8 mouse cellular contexts compared by ENCODE assay signal in the genomic region with DNA sequence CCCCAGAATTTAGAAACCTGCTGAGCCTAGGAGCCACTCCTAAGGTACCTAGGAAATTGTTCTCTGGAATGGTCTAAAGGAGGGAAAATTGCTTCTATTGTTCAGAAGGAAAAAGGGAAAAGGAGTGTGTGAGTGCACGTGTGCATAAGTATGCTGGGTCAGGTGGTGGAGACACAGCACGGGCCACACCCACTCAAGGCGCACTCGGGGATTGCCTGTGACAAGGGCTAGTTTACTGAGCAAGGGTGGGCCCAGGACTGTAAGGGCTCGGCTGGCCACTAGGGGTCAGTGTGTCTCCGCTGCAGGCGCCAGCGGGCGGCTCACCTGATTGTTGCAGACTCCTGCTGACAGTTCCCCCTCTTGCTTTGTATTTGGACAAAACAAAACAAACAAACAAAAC. TPM values are rescaled to one million over a fixed set of nuclear protein-coding genes. Genes with fewer than 3 reads are reported as not detected.
DNase-seq lines count a peak whose midpoint lies in the region; ATAC-seq and TF ChIP-seq lines count a peak whose summit lies in the region.

No protein-coding gene starts in this region.

- H3K27me3 ChIP-seq in heart, embryonic 13.5 days (replicated peaks), result 0 out of 2 replicates have a peak, but pooled peaks cover 2% of the 10 kb centered on the region
- no peaks in the 10 kb centered on the region for H3K27me3 ChIP-seq in kidney, postnatal 0 days (ENCODE audit: insufficient read depth, low read length)
- H3K27me3 ChIP-seq in liver, adult 2 months (ENCODE audit: control insufficient read depth, insufficient read depth, low read length), result no peaks in the 10 kb centered on the region

- peak overlapping the region; percentile 71 for H3K9ac ChIP-seq in heart, embryonic 13.5 days
- no peak overlapping the region for H3K9ac ChIP-seq in kidney, postnatal 0 days (ENCODE audit: low read depth, low read length)
- no peak overlapping the region for H3K9ac ChIP-seq in liver, adult 2 months (ENCODE audit: low read depth, low read length)

- H3K4me2 ChIP-seq in heart, embryonic 13.5 days, result peak overlapping the region; percentile 72
- H3K4me2 ChIP-seq in kidney, postnatal 0 days (ENCODE audit: low read length), result peak overlapping the region; percentile 67

- TF ChIP-seq POLR2A in liver, adult 2 months (IDR thresholded peaks at IDR 0.05; ENCODE audit: extremely low read depth, insufficient read depth, low read length), result no peak

- under 1% methylated on average over 9 of the region's 9 CpGs for WGBS in heart, embryonic 13.5 days
- 1% methylated on average over 9 of the region's 9 CpGs for WGBS in kidney, postnatal 0 days
- 0% methylated on average over 9 of the region's 9 CpGs for WGBS in liver, adult 2 months

- H3K36me3 ChIP-seq in heart, embryonic 13.5 days, result no peaks in the 10 kb centered on the region
- H3K36me3 ChIP-seq in kidney, postnatal 0 days (ENCODE audit: insufficient read depth, low read length), result no peaks in the 10 kb centered on the region
- no peaks in the 10 kb centered on the region for H3K36me3 ChIP-seq in liver, adult 2 months (ENCODE audit: control insufficient read depth, insufficient read depth, low read length)

- no peaks in the 10 kb centered on the region for H3K79me2 ChIP-seq in liver, adult 2 months (ENCODE audit: control insufficient read depth, insufficient read depth, low read length)

- peak overlapping the region; percentile 54; the same call in 1 of the 2 replicates for H3K27ac ChIP-seq in brown adipose tissue, adult 24 weeks (replicated peaks; ENCODE audit: low read depth, low read length)
- H3K27ac ChIP-seq in heart, embryonic 13.5 days (replicated peaks), result peak overlapping the region; percentile 12
- H3K27ac ChIP-seq in kidney, postnatal 0 days, result no peak overlapping the region
- no peak overlapping the region for H3K27ac ChIP-seq in liver, adult 2 months (replicated peaks; ENCODE audit: insufficient read depth, low read depth, low read length)

- ATAC-seq in erythroid progenitor cell, adult 5-6 weeks (replicated peaks; ENCODE audit: low FRiP score, poor library complexity, severe bottlenecking), result peak; percentile 97
- ATAC-seq in heart, embryonic 13.5 days (ENCODE audit: extremely low read depth, insufficient number of reproducible peaks, low FRiP score, low TSS enrichment), result peak; percentile 47; the same call in 1 of the 2 replicates
- peak; percentile 79 for ATAC-seq in kidney, postnatal 0 days (replicated peaks; ENCODE audit: low FRiP score, low read depth)
- peak; percentile 90 for ATAC-seq in monocyte, adult 5-6 weeks (replicated peaks; ENCODE audit: insufficient number of reproducible peaks, low FRiP score, low TSS enrichment, poor library complexity, severe bottlenecking)

- H3K4me3 ChIP-seq in brown adipose tissue, adult 24 weeks (ENCODE audit: insufficient read depth, low read depth, low read length), result peak overlapping the region; percentile 61
- H3K4me3 ChIP-seq in heart, embryonic 13.5 days, result peak overlapping the region; percentile 52
- H3K4me3 ChIP-seq in kidney, postnatal 0 days (replicated peaks; ENCODE audit: low read depth, low read length), result peak overlapping the region; percentile 39
- H3K4me3 ChIP-seq in liver, adult 2 months (ENCODE audit: insufficient read depth, low read depth, low read length), result no peak overlapping the region

- H3K9me3 ChIP-seq in heart, embryonic 13.5 days, result no peaks in the 10 kb centered on the region
- no peaks in the 10 kb centered on the region for H3K9me3 ChIP-seq in kidney, postnatal 0 days (replicated peaks; ENCODE audit: low read length)

- DNase-seq in CD4-positive, CD25-positive, alpha-beta regulatory T cell, adult 2 months (ENCODE audit: low read depth, low spot score), result peak; percentile 94
- peak; percentile 90 for DNase-seq in kidney, postnatal 0 days (ENCODE audit: low spot score)
- DNase-seq in liver, adult 2 months (ENCODE audit: extremely low read depth, low read depth, low spot score), result peak; percentile 26
- peak; percentile 84 to 86 for DNase-seq in spleen, postnatal 36 days (ENCODE audit: low spot score in 2 of 2)

- TF ChIP-seq CTCF in kidney, postnatal 0 days (IDR thresholded peaks at IDR 0.05; ENCODE audit: low read depth), result peak; percentile 95
- peak; percentile 98 for TF ChIP-seq CTCF in liver, adult 2 months (IDR thresholded peaks at IDR 0.05; ENCODE audit: low read depth, low read length)

- no peaks in the 10 kb centered on the region for H3K4me1 ChIP-seq in brown adipose tissue, adult 24 weeks (ENCODE audit: control insufficient read depth, insufficient read depth, insufficient read length, low read length)
- peaks cover 10% of the 10 kb centered on the region for H3K4me1 ChIP-seq in heart, embryonic 13.5 days
- no peaks in the 10 kb centered on the region; the same call in 1 of the 2 replicates for H3K4me1 ChIP-seq in kidney, postnatal 0 days (replicated peaks; ENCODE audit: insufficient read depth, low read length)
- no peaks in the 10 kb centered on the region for H3K4me1 ChIP-seq in liver, adult 2 months (ENCODE audit: control insufficient read depth, insufficient read depth, low read length)

RNA-seq across cellular contexts. Expression of gene Gm525, which starts 26.8 kb away (rescaled TPM):
- not detected in 2 replicates for polyA plus RNA-seq in brown adipose tissue, adult 24 weeks (2012; ENCODE audit: insufficient read depth, insufficient read length, missing spikeins)
- not detected in 2 replicates for total RNA-seq in erythroid progenitor cell, adult 5-6 weeks (2015; ENCODE audit: low replicate concordance)
- not detected in 2 replicates for total RNA-seq in erythroid progenitor cell, adult 5-6 weeks (2017; ENCODE audit: low replicate concordance)
- polyA plus RNA-seq in heart, embryonic 13.5 days (2015; fragmentation: Nextera tagmentation; extraction: Ambion mirVana), result not detected in 2 replicates
- polyA plus RNA-seq in kidney, postnatal 0 days (2015; fragmentation: Nextera tagmentation; extraction: Ambion mirVana), result 0.45 TPM in 1 of 2 replicates, not detected in the other
- total RNA-seq in liver, adult 2 months (2014; rRNA removed), result not detected in 2 replicates
- polyA plus RNA-seq in liver, adult 2 months (2012; rRNA removed), result not detected in 2 replicates
- not detected in 3 replicates for total RNA-seq in monocyte, adult 5-6 weeks (2017)

RNA-seq across cellular contexts. Expression of gene Dgke, which starts 33.8 kb away (rescaled TPM):
- polyA plus RNA-seq in brown adipose tissue, adult 24 weeks (2012; ENCODE audit: insufficient read depth, insufficient read length, missing spikeins), result 3.0 and 3.2 TPM in 2 replicates
- 0.72 and 0.84 TPM in 2 replicates for total RNA-seq in erythroid progenitor cell, adult 5-6 weeks (2015; ENCODE audit: low replicate concordance)
- 1.8 and 2.2 TPM in 2 replicates for total RNA-seq in erythroid progenitor cell, adult 5-6 weeks (2017; ENCODE audit: low replicate concordance)
- 4.8 and 5.5 TPM in 2 replicates for polyA plus RNA-seq in heart, embryonic 13.5 days (2015; fragmentation: Nextera tagmentation; extraction: Ambion mirVana)
- polyA plus RNA-seq in kidney, postnatal 0 days (2015; fragmentation: Nextera tagmentation; extraction: Ambion mirVana), result 2.6 and 3.3 TPM in 2 replicates
- 0.74 and 1.1 TPM in 2 replicates for total RNA-seq in liver, adult 2 months (2014; rRNA removed)
- 0.49 and 0.69 TPM in 2 replicates for polyA plus RNA-seq in liver, adult 2 months (2012; rRNA removed)
- total RNA-seq in monocyte, adult 5-6 weeks (2017), result 4.6 to 8.2 TPM (median 8.2 TPM) in 3 replicates

Comparison
In these comparisons a context has a peak if more than half of its experiments do, and no peak if none do; other contexts are left out.
1. DNase-seq: peak in every context shown above with its lines; median percentile 94 in CD4-positive, CD25-positive, alpha-beta regulatory T cell, adult 2 months; 90 in kidney, postnatal 0 days; 85 in spleen, postnatal 36 days; 26 in liver, adult 2 months.
2. H3K27ac ChIP-seq: peak in brown adipose tissue, adult 24 weeks (single experiment) and heart, embryonic 13.5 days (single experiment); none in kidney, postnatal 0 days (single experiment) and liver, adult 2 months (single experiment).
3. ATAC-seq: peak in every context shown above with its lines; median percentile 97 in erythroid progenitor cell, adult 5-6 weeks; 90 in monocyte, adult 5-6 weeks; 79 in kidney, postnatal 0 days; 47 in heart, embryonic 13.5 days.